Mouse (Mus musculus): ENCODE measurements around the gene Tmprss11b. TPM values are rescaled to one million over a fixed set of nuclear protein-coding genes. Genes with fewer than 3 reads are reported as not detected.
"Not testable (repeated sequence)": the region's sequence is repeated elsewhere in the genome, so short reads cannot be mapped to it uniquely, and the experiment has no call there.

Tmprss11b gene
- total RNA-seq (2021) = not detected
- long read RNA-seq, experiment 1 = 0 reads
- long read RNA-seq, experiment 2 = 0 reads

DNA sequence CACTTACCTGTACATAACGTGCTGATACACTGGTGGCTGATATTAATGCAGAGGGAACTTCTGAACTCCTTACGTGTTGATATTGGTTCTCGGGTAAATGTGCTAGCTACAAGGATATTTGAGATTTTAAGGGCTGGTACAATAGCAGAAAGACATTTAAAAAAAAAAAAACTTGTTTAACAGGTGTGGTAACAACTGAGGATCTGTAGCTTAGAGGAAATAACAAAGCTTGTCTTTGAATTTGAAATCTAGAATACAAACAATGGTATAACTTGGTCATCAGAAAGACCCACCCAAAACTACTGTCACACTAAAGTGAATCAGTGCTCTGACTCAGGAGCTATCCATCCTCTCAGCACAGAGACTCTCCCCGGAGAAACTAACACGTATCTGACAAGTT is at the start of gene Tmprss11b:
TSS of gene Tmprss11b (minus strand) at position 101 of the 400 bp plus-strand sequence.
- no peak for DNase-seq (ENCODE audit: low spot score in 2 of 2)

DNA sequence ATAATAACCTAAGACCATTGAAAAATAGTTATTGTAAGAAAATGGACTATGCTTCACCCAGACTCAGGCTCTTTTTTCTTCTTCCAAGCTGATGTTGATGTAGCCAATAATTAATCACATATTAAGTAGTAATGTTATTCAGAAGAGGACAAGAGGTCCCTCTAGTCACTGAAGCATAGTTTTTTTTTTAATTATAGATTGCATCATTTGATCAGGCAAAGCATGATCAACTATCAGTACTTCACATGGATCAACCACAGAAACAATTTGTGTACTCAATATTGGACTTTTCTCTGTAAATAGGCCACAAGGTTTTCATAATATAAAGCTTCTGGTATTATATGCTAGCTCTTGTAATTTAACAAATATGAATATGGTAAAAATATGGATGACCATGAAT is 48.9 kb upstream of the Tmprss11b start:
- no peak for DNase-seq (ENCODE audit: low spot score in 2 of 2)

GRCm38 (mm10) chr5:86722820-86723460 is 46.8 kb upstream of the Tmprss11b start:
- DNase-seq (ENCODE audit: low spot score in 2 of 2) = no peak

DNA sequence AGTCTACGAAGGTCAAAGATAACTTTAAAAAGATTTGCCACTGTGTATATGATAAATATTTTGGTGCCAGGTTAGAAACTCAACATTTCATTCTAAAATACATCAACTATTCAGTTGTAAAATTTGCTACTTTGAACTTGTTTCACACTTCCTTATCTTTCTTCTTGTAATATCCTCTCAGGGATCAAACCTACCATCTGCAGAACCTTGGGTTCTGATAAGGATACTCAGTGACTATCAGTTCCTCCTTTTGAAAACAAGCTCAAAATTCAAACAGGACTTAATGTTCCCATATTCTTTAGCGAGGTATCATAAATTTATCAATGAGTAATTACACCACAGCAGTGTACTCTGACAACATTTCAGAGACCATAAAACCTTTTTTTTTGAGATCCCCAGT is 38.8 kb upstream of the Tmprss11b start:
- no peak for DNase-seq (ENCODE audit: low spot score in 2 of 2)

DNA sequence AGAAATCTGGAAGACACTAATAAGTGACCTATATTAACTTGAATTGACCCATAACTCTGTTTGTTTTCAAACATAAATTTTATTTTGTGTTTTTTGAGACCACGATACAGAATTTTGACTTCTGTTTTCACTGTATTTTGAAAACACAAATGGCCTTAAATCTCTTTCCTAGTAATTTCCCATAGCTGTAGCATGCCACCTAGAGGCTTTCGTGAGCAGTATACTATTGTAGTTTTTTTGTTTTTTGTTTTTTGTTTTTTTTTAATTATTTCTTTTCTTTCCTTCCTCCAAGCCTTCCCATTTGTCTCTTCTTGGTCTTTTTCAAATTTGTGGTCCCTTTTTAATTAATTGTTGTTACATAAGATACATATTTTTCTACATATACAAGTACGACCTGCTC is 28.8 kb upstream of the Tmprss11b start:
- no peak for DNase-seq (ENCODE audit: low spot score in 2 of 2)

DNA sequence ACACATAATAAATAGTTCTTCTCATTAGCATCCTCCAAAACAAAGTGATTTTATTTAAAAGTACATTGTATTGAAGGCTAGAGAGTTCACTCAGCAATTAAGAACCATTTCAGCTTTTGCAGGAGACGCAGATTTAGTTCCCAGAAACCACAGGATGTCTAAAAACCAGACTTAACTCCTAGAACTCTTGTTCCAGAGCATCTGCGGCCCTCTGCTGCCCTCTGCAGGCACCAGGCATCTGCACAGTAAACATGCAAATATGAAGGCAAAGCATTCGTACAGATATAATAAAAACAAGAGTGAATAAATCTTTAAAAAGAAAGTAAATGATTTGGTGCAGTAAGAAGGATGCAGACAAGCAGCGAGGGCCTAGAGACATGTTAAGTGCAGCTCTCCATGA is 8.5 kb upstream of the Tmprss11b start:
- peak; percentile 13 to 55 for DNase-seq (ENCODE audit: low spot score in 2 of 2)

GRCm38 (mm10) chr5:86649185-86649584 is 27.0 kb downstream of the Tmprss11b start:
- DNase-seq (ENCODE audit: low spot score in 2 of 2) = not testable (repeated sequence)

DNA sequence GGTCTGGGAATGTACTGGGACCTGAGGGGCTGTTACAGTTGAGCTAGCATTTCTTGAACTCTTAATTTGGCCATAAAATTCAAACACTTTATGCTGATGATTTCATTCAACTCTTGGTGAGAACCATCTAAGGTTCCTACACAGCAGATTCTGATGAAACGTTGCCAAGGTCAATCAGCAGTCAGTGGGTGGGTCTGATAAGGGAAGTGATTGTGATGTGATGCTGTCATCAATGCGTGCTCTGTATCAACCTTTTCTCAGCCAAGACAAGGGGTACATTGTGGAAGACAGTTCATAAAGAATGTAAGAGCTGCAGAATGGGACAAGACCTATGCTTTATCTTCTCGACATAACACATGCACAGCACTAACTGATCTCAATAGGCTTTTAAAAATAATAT is 35.4 kb downstream of the Tmprss11b start:
- DNase-seq (ENCODE audit: low spot score in 2 of 2) = no peak

DNA sequence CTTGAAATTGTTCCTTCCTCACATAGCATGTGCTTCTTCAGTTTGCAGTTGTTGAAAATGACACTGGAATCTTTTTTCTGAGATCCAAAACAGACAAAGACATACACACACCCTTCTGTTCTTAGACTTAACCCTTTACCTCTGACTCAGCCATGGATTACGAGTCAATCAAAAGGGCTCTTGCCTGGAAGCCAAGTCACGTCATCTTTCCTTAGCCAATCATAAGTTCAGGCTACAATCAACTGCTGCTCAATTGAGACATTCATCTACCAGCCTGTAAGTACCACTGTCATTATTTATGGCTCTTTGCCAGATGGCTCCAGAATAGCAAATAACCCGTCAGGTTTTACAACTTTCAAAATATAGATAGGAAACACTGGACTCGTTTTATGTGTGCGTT is 43.8 kb downstream of the Tmprss11b start, which contains the start of gene Tmprss11f:
TSS of gene Tmprss11f (minus strand) at position 101 of the 400 bp plus-strand sequence.
- DNase-seq (ENCODE audit: low spot score in 2 of 2) = no peak

DNA sequence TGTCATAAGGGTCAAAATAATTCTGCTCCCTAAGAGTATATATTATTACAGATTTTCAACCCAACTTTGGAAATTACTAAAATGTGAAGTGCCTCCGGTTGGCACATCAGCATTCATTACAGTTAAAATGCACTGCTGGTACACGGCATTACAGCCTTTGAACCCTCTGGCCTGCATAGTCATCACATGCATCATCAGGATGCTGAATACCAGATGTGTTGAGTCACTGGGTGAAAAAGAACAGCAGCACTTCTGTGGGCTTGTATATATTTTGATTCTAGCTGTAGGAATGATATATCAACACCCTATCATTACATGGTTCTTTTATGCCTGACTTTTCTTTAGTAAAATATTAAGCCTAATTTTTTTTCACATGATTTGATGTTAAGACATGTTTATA is 45.5 kb downstream of the Tmprss11b start:
- DNase-seq (ENCODE audit: low spot score in 2 of 2) = no peak

GRCm38 (mm10) chr5:86621778-86622177 is 54.4 kb downstream of the Tmprss11b start:
- no peak for DNase-seq (ENCODE audit: low spot score in 2 of 2)

Other genes with a start within 250 kb of the Tmprss11b start
- gene Tmprss11a, start 207.4 kb downstream of the Tmprss11b start, total RNA-seq (2021) = not detected
- gene Tmprss11g, start 157.8 kb downstream of the Tmprss11b start, total RNA-seq (2021) = not detected
- not detected for gene Tmprss11f, start 43.9 kb downstream of the Tmprss11b start, total RNA-seq (2021)
- not detected for gene Tmprss11e, start 69.5 kb upstream of the Tmprss11b start, total RNA-seq (2021)
- gene Ythdc1, start 127.9 kb upstream of the Tmprss11b start, total RNA-seq (2021) = 10 to 100 TPM; 58.3 to 72.1 TPM
- under 1 TPM in 1 of 2 experiments, not detected in 1; 0.23 TPM for gene Ugt2b34, start 230.6 kb upstream of the Tmprss11b start, total RNA-seq (2021)

Data from adrenal gland, adult 18-20 months (tissue).